Mouse (Mus musculus) central nervous system, embryonic 18 days (tissue): ENCODE results near the gene Ap2a2. TPM values are rescaled to one million over a fixed set of nuclear protein-coding genes. Genes with fewer than 3 reads are reported as not detected.

Experiments
- polyA plus RNA-seq: library from polyadenylated mRNA; depleted of rRNA; stranded (reverse); fragments of >200 nt; gene quantifications from 2 replicates; pipeline ENCODE4 v1.2.3, GENCODE M21; 2012; rRNA removed

The Ap2a2 gene
- 49.9 and 53.1 TPM in 2 replicates for polyA plus RNA-seq

GRCm38 (mm10) chr7:141561682-141562391, at the start of gene Ap2a2:
Gene Ap2a2, plus strand, starts transcription at chr7:141562173.

DNA sequence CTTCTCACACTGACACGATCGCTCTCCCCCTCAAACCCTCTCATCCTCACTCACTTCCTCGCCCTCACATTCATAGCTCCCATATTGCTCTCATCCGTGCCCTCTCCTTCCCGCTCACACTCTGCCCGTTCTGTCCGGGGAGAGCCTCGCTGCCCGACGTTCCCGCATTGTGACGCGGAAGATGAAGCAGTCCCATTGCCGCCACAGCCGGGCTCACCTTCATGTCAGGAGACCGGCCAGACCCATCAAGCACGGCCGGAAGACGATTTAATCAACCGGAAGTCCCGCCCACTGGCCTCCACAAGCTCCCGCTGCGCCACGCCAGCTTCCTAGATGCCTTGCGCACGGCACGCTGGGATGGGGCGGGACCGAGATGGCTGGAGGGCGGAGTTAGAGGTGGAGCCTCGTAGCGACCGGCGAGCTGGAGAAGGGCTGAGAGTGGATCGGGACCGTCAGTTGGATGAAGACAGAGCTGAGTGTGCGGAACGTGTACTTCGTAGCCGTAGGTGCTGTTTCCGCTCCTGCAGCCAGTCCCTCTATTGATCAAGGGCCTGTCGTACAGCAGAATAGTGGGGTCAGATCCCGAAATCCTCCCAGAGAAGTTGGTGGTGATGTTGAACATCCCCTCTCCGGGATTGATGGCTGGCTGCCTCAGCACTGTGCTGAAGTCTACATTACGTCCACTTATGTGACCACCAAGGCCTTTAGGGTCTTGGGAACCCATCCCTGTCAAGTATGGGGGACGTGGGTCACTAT, 22.2 kb upstream of the Ap2a2 start, which contains the start of gene Chid1:
Chid1 (minus strand) TSS at position 302 of the 756 bp plus-strand sequence.

Other genes with a start within 250 kb of the Ap2a2 start
- 67.1 and 68.9 TPM in 2 replicates for gene Deaf1, start 234.5 kb upstream of the Ap2a2 start, polyA plus RNA-seq
- 53.0 TPM in 2 replicates for gene Tmem80, start 234.4 kb upstream of the Ap2a2 start, polyA plus RNA-seq
- gene Eps8l2, start 223.3 kb upstream of the Ap2a2 start, polyA plus RNA-seq, result 1.3 and 3.0 TPM in 2 replicates
- 245 and 264 TPM in 2 replicates for gene Taldo1, start 170.0 kb upstream of the Ap2a2 start, polyA plus RNA-seq
- 69.5 and 71.9 TPM in 2 replicates for gene Gatd1, start 148.0 kb upstream of the Ap2a2 start, polyA plus RNA-seq
- 63.4 and 64.9 TPM in 2 replicates for gene Cend1, start 132.7 kb upstream of the Ap2a2 start, polyA plus RNA-seq
- 166 and 178 TPM in 2 replicates for gene Slc25a22, start 124.3 kb upstream of the Ap2a2 start, polyA plus RNA-seq
- gene Pidd1, start 118.1 kb upstream of the Ap2a2 start, polyA plus RNA-seq, result 9.0 and 10.0 TPM in 2 replicates
- gene Rplp2, start 114.8 kb upstream of the Ap2a2 start, polyA plus RNA-seq, result 868 and 877 TPM in 2 replicates
- gene Pnpla2, start 107.0 kb upstream of the Ap2a2 start, polyA plus RNA-seq, result 14.3 and 15.6 TPM in 2 replicates
- gene Cracr2b, start 101.1 kb upstream of the Ap2a2 start, polyA plus RNA-seq, result 4.8 TPM in 2 replicates
- 92.5 and 94.0 TPM in 2 replicates for gene Cd151, start 94.8 kb upstream of the Ap2a2 start, polyA plus RNA-seq
- 52.4 and 53.0 TPM in 2 replicates for gene Polr2l, start 87.0 kb upstream of the Ap2a2 start, polyA plus RNA-seq
- gene Tspan4, start 86.9 kb upstream of the Ap2a2 start, polyA plus RNA-seq, result 56.0 and 60.4 TPM in 2 replicates
- gene Chid1, start 22.3 kb upstream of the Ap2a2 start, polyA plus RNA-seq, result 37.0 and 39.7 TPM in 2 replicates
- gene Muc6, start 93.1 kb downstream of the Ap2a2 start, polyA plus RNA-seq, result 0.03 TPM in 2 replicates
- gene Muc2, start 128.2 kb downstream of the Ap2a2 start, polyA plus RNA-seq, result 0.87 and 0.89 TPM in 2 replicates
- gene Muc5ac, start 226.8 kb downstream of the Ap2a2 start, polyA plus RNA-seq, result not detected in 2 replicates